Mouse (Mus musculus): ENCODE measurements around the gene Epha10. TPM values are rescaled to one million over a fixed set of nuclear protein-coding genes. Genes with fewer than 3 reads are reported as not detected.

The Epha10 gene
- polyA plus RNA-seq, 1 experiment from 2014 or later: not detected

DNA sequence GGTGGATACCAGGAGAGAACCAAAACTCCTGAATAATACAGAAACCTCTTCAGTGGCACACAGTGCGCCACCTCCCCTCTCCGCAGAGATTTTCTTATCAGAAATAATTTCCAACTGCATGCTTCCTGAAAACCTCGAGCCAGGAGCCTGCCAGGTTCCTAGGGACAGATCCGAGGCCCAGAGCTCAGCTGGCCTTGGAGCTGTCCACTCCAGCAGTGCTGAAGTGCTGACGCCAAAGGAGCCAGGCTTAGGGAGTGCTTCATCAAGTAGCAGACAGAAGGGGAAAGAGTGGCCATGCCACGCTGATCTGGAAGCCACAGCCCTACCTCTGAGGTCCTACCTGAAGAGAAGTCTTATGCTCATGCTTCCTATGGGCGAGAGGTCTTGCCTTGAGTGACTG lies 20.3 kb upstream of the Epha10 start:
- DNase-seq (ENCODE audit: low spot score) (peak; percentile 75), ATAC-seq (peak; percentile 62; the same call in 1 of the 2 replicates)
- Histone ChIP-seq H3K27ac (ENCODE audit: low read length) (no peak overlapping the region), H3K4me3 (ENCODE audit: low read depth, low read length) (no peak overlapping the region), H3K9me3 (ENCODE audit: low read length) (no peaks in the 10 kb centered on the region), H3K36me3 (ENCODE audit: insufficient read depth, low read length) (no peaks in the 10 kb centered on the region), H3K4me1 (ENCODE audit: insufficient read depth, low read depth, low read length) (no peaks in the 10 kb centered on the region), H3K4me2 (replicated peaks; ENCODE audit: low read depth, low read length) (no peak overlapping the region), H3K9ac (replicated peaks; ENCODE audit: low read depth) (no peak overlapping the region), H3K27me3 (replicated peaks; ENCODE audit: insufficient read depth, low read length) (peaks cover 22% of the 10 kb centered on the region; the same call in 1 of the 2 replicates)
- WGBS: 5% methylated on average over 7 of the region's 7 CpGs
- TF ChIP-seq EP300 (IDR thresholded peaks at IDR 0.05) (no peak), CTCF (IDR thresholded peaks at IDR 0.05) (no peak)

DNA sequence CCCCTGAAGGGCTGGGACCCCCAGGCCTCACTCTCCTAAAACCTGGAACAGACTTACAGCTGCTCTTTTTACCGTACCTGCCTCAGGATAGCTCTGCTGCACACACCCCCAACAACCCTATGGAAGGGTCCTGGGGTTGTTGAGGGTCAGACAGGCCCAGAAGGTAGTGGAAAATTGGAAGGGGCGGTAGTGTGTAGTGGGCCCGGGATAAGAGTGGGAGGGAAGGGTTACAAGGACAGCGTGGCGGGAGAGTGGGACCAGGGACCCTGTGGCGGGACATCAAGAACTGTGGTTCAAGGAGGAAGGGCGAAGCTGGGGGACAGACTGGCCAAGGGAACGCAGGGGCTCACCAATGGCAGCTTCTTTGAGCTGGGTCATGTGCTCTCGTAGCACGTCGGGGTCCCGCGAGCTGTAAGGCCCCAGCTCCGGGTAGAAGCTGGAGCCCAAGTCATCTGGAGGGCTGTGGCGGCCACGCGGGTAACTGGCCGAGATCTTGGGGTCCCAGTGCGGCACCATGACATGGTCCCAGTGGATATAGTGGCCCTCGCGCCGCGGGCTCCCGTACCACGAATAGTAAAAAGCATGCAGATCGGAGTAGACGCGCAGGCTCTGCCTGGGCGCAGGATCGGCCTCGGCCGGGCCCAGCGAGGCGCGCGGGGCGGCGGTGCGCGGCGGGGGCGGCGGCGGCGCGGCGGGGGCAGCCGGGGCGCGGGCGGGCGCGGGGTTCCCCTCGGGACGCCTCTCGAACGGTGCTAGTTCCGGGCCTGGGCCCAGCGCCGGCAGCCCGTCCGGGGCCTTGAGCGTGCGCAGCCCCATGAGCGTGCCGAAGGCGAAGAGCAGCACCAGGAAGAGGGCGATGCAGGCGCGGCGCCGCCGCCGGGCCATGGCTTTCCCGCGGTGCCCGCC lies 19.2 kb upstream of the Epha10 start, which contains the start of gene Maneal:
Gene Maneal (minus strand): TSS at position 889 of the 906 bp plus-strand sequence.
- H3K4me2 ChIP-seq (replicated peaks; ENCODE audit: low read depth, low read length): peak within 1 kb of the TSS; percentile 49
- DNase-seq (ENCODE audit: low spot score) (no peak), ATAC-seq (no peak; the same call in 1 of the 2 replicates)
- TF ChIP-seq CTCF (IDR thresholded peaks at IDR 0.05) (no peak), EP300 (IDR thresholded peaks at IDR 0.05) (no peak)
- WGBS: 7% methylated on average over 35 of the region's 77 CpGs
- no peaks in the 10 kb centered on the region for H3K4me1 ChIP-seq (ENCODE audit: insufficient read depth, low read depth, low read length)
- H3K36me3 ChIP-seq (ENCODE audit: insufficient read depth, low read length): no peaks in the 10 kb centered on the region
- no peak within 1 kb of the TSS for H3K9ac ChIP-seq (replicated peaks; ENCODE audit: low read depth)
- no peaks in the 10 kb centered on the region for H3K9me3 ChIP-seq (ENCODE audit: low read length)
- peak within 1 kb of the TSS; percentile 27 for H3K4me3 ChIP-seq (ENCODE audit: low read depth, low read length)
- no peak within 1 kb of the TSS for H3K27ac ChIP-seq (ENCODE audit: low read length)
- peaks cover 22% of the 10 kb centered on the region; the same call in 1 of the 2 replicates for H3K27me3 ChIP-seq (replicated peaks; ENCODE audit: insufficient read depth, low read length)

DNA sequence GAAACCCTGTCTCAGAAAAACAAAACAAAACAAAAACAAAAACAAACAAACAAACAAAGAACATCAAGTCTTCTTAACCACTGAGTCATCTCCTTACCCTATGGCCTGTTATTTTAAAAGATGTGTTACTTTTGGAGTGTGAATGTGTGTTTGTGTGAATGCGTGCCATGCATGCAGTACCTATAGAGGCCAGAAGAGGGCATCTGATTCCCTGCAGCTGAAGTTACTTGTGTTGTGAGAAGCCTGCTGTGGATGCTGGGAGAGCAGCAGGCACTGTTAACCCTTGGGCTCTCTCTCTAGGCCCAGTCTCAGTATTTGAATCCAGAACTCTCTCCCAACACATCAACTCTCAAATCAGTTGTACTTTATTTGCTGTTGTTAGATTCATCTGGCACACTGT lies 8.0 kb upstream of the Epha10 start:
- DNase-seq (ENCODE audit: low spot score) (no peak), ATAC-seq (no peak)
- no peaks in the 10 kb centered on the region for H3K36me3 ChIP-seq (ENCODE audit: insufficient read depth, low read length)
- TF ChIP-seq CTCF (IDR thresholded peaks at IDR 0.05) (peak; percentile 22), EP300 (IDR thresholded peaks at IDR 0.05) (no peak)
- no peaks in the 10 kb centered on the region for H3K27me3 ChIP-seq (replicated peaks; ENCODE audit: insufficient read depth, low read length)
- no peaks in the 10 kb centered on the region for H3K4me1 ChIP-seq (ENCODE audit: insufficient read depth, low read depth, low read length)
- H3K4me3 ChIP-seq (ENCODE audit: low read depth, low read length): no peak overlapping the region
- H3K9me3 ChIP-seq (ENCODE audit: low read length): no peaks in the 10 kb centered on the region
- H3K4me2 ChIP-seq (replicated peaks; ENCODE audit: low read depth, low read length): no peak overlapping the region
- 100% methylated on average over 1 of the region's 1 CpGs for WGBS
- H3K9ac ChIP-seq (replicated peaks; ENCODE audit: low read depth): no peak overlapping the region
- H3K27ac ChIP-seq (ENCODE audit: low read length): no peak overlapping the region

DNA sequence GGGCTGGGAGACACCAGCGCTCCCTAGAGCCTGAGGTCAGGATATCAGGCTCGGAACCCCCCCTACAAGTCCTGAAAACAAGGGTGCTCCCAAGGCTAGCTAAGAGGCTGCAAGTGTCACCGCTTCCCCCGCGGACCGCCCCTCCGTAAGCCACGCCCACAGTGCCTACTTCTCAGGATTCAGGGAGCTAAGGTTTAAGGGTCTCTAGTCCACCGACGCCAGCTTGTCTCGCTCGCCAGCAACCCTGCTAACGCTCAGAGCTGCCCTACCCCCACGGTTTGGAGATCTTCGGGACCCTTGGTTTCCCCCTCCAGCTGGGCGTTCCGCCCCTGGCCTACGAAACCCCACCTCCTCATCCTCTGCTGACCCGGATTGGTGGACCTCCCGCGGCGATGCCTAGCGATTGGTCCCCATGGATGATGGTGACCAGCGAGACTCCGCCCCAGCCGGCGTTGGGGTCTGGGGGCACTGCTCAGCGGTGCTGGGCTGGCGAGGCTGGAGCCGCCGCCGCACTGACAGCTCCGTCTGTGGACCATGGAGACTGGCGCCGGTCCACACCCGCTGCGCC lies 726 bp downstream of the Epha10 start:
- WGBS: under 1% methylated on average over 31 of the region's 37 CpGs
- no peak overlapping the region for H3K9ac ChIP-seq (replicated peaks; ENCODE audit: low read depth)
- no peaks in the 10 kb centered on the region for H3K4me1 ChIP-seq (ENCODE audit: insufficient read depth, low read depth, low read length)
- no peak for DNase-seq (ENCODE audit: low spot score)
- no peak overlapping the region for H3K27ac ChIP-seq (ENCODE audit: low read length)
- no peak for ATAC-seq
- H3K4me3 ChIP-seq (ENCODE audit: low read depth, low read length): no peak overlapping the region
- no peaks in the 10 kb centered on the region for H3K36me3 ChIP-seq (ENCODE audit: insufficient read depth, low read length)
- 0 out of 2 replicates have a peak overlapping the region, but pooled peaks have one; percentile 3 for H3K4me2 ChIP-seq (replicated peaks; ENCODE audit: low read depth, low read length)
- H3K27me3 ChIP-seq (replicated peaks; ENCODE audit: insufficient read depth, low read length): peaks cover 24% of the 10 kb centered on the region
- H3K9me3 ChIP-seq (ENCODE audit: low read length): no peaks in the 10 kb centered on the region
- no peak for TF ChIP-seq EP300 (IDR thresholded peaks at IDR 0.05)
- no peak for TF ChIP-seq CTCF (IDR thresholded peaks at IDR 0.05)

DNA sequence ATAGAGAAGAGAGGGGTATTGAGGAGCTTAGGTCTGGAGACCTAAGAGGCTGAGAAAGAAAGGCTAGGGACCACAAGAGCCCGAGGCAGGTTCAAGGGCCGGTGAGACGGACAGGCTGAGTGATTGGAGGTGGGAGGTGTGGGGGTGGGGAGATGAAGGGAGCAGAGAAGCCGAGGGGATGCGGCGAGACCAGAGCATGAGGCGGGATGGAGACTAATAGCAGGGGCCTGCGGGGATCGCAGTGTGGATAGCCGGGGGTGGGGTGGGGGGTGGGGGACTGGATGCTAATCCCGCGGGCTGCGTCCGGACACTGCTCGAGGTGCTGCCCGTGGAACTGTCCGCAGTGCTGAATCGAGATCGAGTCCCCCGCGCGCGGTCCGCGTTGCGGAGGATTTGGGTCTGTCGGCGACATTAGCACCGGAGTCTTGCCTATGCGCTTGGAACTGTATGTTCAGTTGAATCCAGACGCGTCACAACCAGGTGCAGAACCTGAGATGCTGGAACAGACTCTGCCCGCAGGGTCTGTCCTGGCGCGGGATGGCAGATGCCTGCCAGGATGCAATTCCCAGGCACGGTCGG lies 1.5 kb downstream of the Epha10 start:
- 1% methylated on average over 31 of the region's 37 CpGs for WGBS
- Histone ChIP-seq H3K4me3 (ENCODE audit: low read depth, low read length) (no peak overlapping the region), H3K9me3 (ENCODE audit: low read length) (no peaks in the 10 kb centered on the region), H3K4me2 (replicated peaks; ENCODE audit: low read depth, low read length) (no peak overlapping the region), H3K27ac (ENCODE audit: low read length) (no peak overlapping the region), H3K27me3 (replicated peaks; ENCODE audit: insufficient read depth, low read length) (peaks cover 24% of the 10 kb centered on the region), H3K36me3 (ENCODE audit: insufficient read depth, low read length) (no peaks in the 10 kb centered on the region), H3K9ac (replicated peaks; ENCODE audit: low read depth) (no peak overlapping the region), H3K4me1 (ENCODE audit: insufficient read depth, low read depth, low read length) (no peaks in the 10 kb centered on the region)
- DNase-seq (ENCODE audit: low spot score) (peak; percentile 23), ATAC-seq (no peak; the same call in 1 of the 2 replicates)
- TF ChIP-seq EP300 (IDR thresholded peaks at IDR 0.05) (no peak), CTCF (IDR thresholded peaks at IDR 0.05) (no peak)

DNA sequence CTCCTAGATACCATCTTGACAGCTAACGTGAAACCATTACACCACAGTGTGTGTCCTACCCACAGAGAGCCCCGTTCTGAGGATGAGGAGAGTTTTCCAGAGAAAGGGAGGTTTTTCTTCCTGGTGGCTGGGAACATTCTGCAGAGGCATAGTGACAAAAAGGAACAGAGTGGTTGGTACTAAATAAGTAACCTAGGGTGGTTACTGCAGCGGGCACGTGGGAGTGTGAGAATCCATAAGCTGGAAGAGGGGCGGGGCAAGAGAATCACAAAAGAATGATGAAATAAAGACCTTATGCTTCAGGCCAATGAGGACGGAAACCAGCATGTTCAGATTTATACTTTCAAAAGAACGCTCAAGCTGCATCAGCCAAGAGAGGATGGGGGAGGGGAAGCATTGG lies 8.0 kb downstream of the Epha10 start:
- 67% methylated on average over 7 of the region's 7 CpGs for WGBS
- ATAC-seq: no peak
- no peak overlapping the region for H3K27ac ChIP-seq (ENCODE audit: low read length)

More for the DNA sequence above, 8.0 kb downstream of the Epha10 start:
- Histone ChIP-seq H3K4me3 (ENCODE audit: low read depth, low read length) (no peak overlapping the region), H3K4me2 (replicated peaks; ENCODE audit: low read depth, low read length) (no peak overlapping the region), H3K36me3 (ENCODE audit: insufficient read depth, low read length) (no peaks in the 10 kb centered on the region), H3K27me3 (replicated peaks; ENCODE audit: insufficient read depth, low read length) (0 out of 2 replicates have a peak, but pooled peaks cover under 1% of the 10 kb centered on the region), H3K4me1 (ENCODE audit: insufficient read depth, low read depth, low read length) (no peaks in the 10 kb centered on the region), H3K9me3 (ENCODE audit: low read length) (no peaks in the 10 kb centered on the region), H3K9ac (replicated peaks; ENCODE audit: low read depth) (no peak overlapping the region)
- DNase-seq (ENCODE audit: low spot score): no peak
- no peak for TF ChIP-seq CTCF (IDR thresholded peaks at IDR 0.05)
- TF ChIP-seq EP300 (IDR thresholded peaks at IDR 0.05): no peak
